Mouse (Mus musculus): ENCODE data around the gene Traf7. TPM values are rescaled to one million over a fixed set of nuclear protein-coding genes. Genes with fewer than 3 reads are reported as not detected.

The Traf7 gene
- polyA plus RNA-seq, 1 experiment from 2014 or later, result 59.2 TPM

- Histone ChIP-seq H3K27ac (no peak overlapping the region), H3K9me3 (replicated peaks) (no peaks in the 10 kb centered on the region), H3K9ac (no peak overlapping the region; the same call in 1 of the 2 replicates), H3K4me3 (no peak overlapping the region; the same call in 1 of the 2 replicates), H3K4me1 (replicated peaks) (peaks cover 30% of the 10 kb centered on the region), H3K4me2 (no peak overlapping the region), H3K27me3 (no peaks in the 10 kb centered on the region), H3K36me3 (peaks cover 29% of the 10 kb centered on the region)
- no peak for ATAC-seq (replicated peaks; ENCODE audit: insufficient number of reproducible peaks, insufficient read depth, low FRiP score, low read depth)
- WGBS, result 92% methylated on average over 20 of the region's 20 CpGs
Observed at GRCm38 (mm10) chr17:24477053-24477984, 50.4 kb downstream of the Traf7 start.

- Histone ChIP-seq H3K27ac (no peak overlapping the region), H3K27me3 (no peaks in the 10 kb centered on the region), H3K4me3 (no peak overlapping the region), H3K9me3 (replicated peaks) (no peaks in the 10 kb centered on the region), H3K4me1 (replicated peaks) (peaks cover 42% of the 10 kb centered on the region), H3K9ac (no peak overlapping the region), H3K4me2 (no peak overlapping the region), H3K36me3 (peaks cover 29% of the 10 kb centered on the region)
- whole genome bisulfite sequencing, result 89% methylated on average over 10 of the region's 10 CpGs
- no peak for ATAC-seq (replicated peaks; ENCODE audit: insufficient number of reproducible peaks, insufficient read depth, low FRiP score, low read depth)
Observed at GRCm38 (mm10) chr17:24476022-24476776, 51.5 kb downstream of the Traf7 start.

GRCm38 (mm10) chr17:24475586-24475985 lies 52.2 kb downstream of the Traf7 start:
- no peak overlapping the region for H3K9ac ChIP-seq
- no peaks in the 10 kb centered on the region for H3K9me3 ChIP-seq (replicated peaks)
- H3K4me2 ChIP-seq, result no peak overlapping the region
- peaks cover 45% of the 10 kb centered on the region for H3K4me1 ChIP-seq (replicated peaks)
- no peak for ATAC-seq (replicated peaks; ENCODE audit: insufficient number of reproducible peaks, insufficient read depth, low FRiP score, low read depth)
- H3K27ac ChIP-seq, result no peak overlapping the region
- no peaks in the 10 kb centered on the region for H3K27me3 ChIP-seq
- WGBS, result 86% methylated on average over 6 of the region's 6 CpGs
- no peak overlapping the region for H3K4me3 ChIP-seq
- peaks cover 29% of the 10 kb centered on the region for H3K36me3 ChIP-seq

GRCm38 (mm10) chr17:24474557-24474956 lies 53.2 kb downstream of the Traf7 start:
- no peaks in the 10 kb centered on the region for H3K27me3 ChIP-seq
- no peak overlapping the region for H3K4me2 ChIP-seq
- no peak overlapping the region for H3K4me3 ChIP-seq
- peaks cover 29% of the 10 kb centered on the region for H3K36me3 ChIP-seq
- no peak overlapping the region for H3K27ac ChIP-seq
- 78% methylated on average over 5 of the region's 5 CpGs for WGBS
- H3K9me3 ChIP-seq (replicated peaks), result no peaks in the 10 kb centered on the region
- H3K4me1 ChIP-seq (replicated peaks), result peaks cover 40% of the 10 kb centered on the region
- no peak for ATAC-seq (replicated peaks; ENCODE audit: insufficient number of reproducible peaks, insufficient read depth, low FRiP score, low read depth)
- no peak overlapping the region for H3K9ac ChIP-seq

GRCm38 (mm10) chr17:24473612-24474275 lies 54.0 kb downstream of the Traf7 start, which contains the start of gene Bricd5:
Gene Bricd5, plus strand, starts transcription at chr17:24473884.
- H3K9ac ChIP-seq, result no peak within 1 kb of the TSS
- 0 out of 2 replicates have a peak within 1 kb of the TSS, but pooled peaks have one; percentile 20 for H3K27ac ChIP-seq
- H3K4me1 ChIP-seq (replicated peaks), result peaks cover 40% of the 10 kb centered on the region
- H3K9me3 ChIP-seq (replicated peaks), result no peaks in the 10 kb centered on the region
- 0 out of 2 replicates have a peak within 1 kb of the TSS, but pooled peaks have one; percentile 81 for H3K4me3 ChIP-seq
- WGBS, result 71% methylated on average over 6 of the region's 6 CpGs
- H3K27me3 ChIP-seq, result no peaks in the 10 kb centered on the region
- ATAC-seq (replicated peaks; ENCODE audit: insufficient number of reproducible peaks, insufficient read depth, low FRiP score, low read depth), result no peak
- H3K4me2 ChIP-seq, result peak within 1 kb of the TSS; percentile 93
- H3K36me3 ChIP-seq, result peaks cover 29% of the 10 kb centered on the region

- Histone ChIP-seq H3K27me3 (no peaks in the 10 kb centered on the region), H3K9ac (peak overlapping the region; percentile 92), H3K27ac (peak overlapping the region; percentile 20; the same call in 1 of the 2 replicates), H3K9me3 (replicated peaks) (no peaks in the 10 kb centered on the region), H3K36me3 (peaks cover 29% of the 10 kb centered on the region), H3K4me2 (peak overlapping the region; percentile 93), H3K4me1 (replicated peaks) (peaks cover 31% of the 10 kb centered on the region), H3K4me3 (peak overlapping the region; percentile 81)
- 65% methylated on average over 4 of the region's 4 CpGs for WGBS
- no peak for ATAC-seq (replicated peaks; ENCODE audit: insufficient number of reproducible peaks, insufficient read depth, low FRiP score, low read depth)
Observed at GRCm38 (mm10) chr17:24472512-24472911, 55.2 kb downstream of the Traf7 start.

GRCm38 (mm10) chr17:24470701-24471527 lies 56.8 kb downstream of the Traf7 start:
- peaks cover 31% of the 10 kb centered on the region for H3K4me1 ChIP-seq (replicated peaks)
- H3K9me3 ChIP-seq (replicated peaks), result no peaks in the 10 kb centered on the region
- peak overlapping the region; percentile 92 for H3K9ac ChIP-seq
- peak overlapping the region; percentile 84 for H3K27ac ChIP-seq
- ATAC-seq (replicated peaks; ENCODE audit: insufficient number of reproducible peaks, insufficient read depth, low FRiP score, low read depth), result peak; percentile 45
- peak overlapping the region; percentile 81 for H3K4me3 ChIP-seq
- H3K36me3 ChIP-seq, result peaks cover 14% of the 10 kb centered on the region
- under 1% methylated on average over 67 of the region's 68 CpGs for WGBS
- H3K4me2 ChIP-seq, result peak overlapping the region; percentile 93
- no peaks in the 10 kb centered on the region for H3K27me3 ChIP-seq

- Histone ChIP-seq H3K9me3 (replicated peaks) (no peaks in the 10 kb centered on the region), H3K4me1 (replicated peaks) (peaks cover 31% of the 10 kb centered on the region), H3K4me3 (peak within 1 kb of the TSS; percentile 81), H3K4me2 (peak within 1 kb of the TSS; percentile 93), H3K27ac (peak within 1 kb of the TSS; percentile 84), H3K9ac (peak within 1 kb of the TSS; percentile 92), H3K36me3 (peaks cover 6% of the 10 kb centered on the region), H3K27me3 (no peaks in the 10 kb centered on the region)
- under 1% methylated on average over 67 of the region's 75 CpGs for WGBS
- peak; percentile 97 for ATAC-seq (replicated peaks; ENCODE audit: insufficient number of reproducible peaks, insufficient read depth, low FRiP score, low read depth)
Observed at GRCm38 (mm10) chr17:24469910-24470602, 57.7 kb downstream of the Traf7 start, which contains the start of the genes E4f1 and Pgp. Gene E4f1, minus strand, starts transcription at chr17:24470313. Gene Pgp, plus strand, starts transcription at chr17:24470392.

GRCm38 (mm10) chr17:24469336-24469909 lies 58.3 kb downstream of the Traf7 start:
- H3K4me1 ChIP-seq (replicated peaks), result peaks cover 31% of the 10 kb centered on the region
- no peaks in the 10 kb centered on the region for H3K36me3 ChIP-seq
- H3K4me3 ChIP-seq, result peak overlapping the region; percentile 81
- no peaks in the 10 kb centered on the region for H3K9me3 ChIP-seq (replicated peaks)
- H3K27ac ChIP-seq, result peak overlapping the region; percentile 84
- peak overlapping the region; percentile 93 for H3K4me2 ChIP-seq
- peak overlapping the region; percentile 92 for H3K9ac ChIP-seq
- no peaks in the 10 kb centered on the region for H3K27me3 ChIP-seq
- WGBS, result 14% methylated on average over 7 of the region's 7 CpGs
- no peak for ATAC-seq (replicated peaks; ENCODE audit: insufficient number of reproducible peaks, insufficient read depth, low FRiP score, low read depth)
